Mouse (Mus musculus): ENCODE results near the gene Herpud2. TPM values are rescaled to one million over a fixed set of nuclear protein-coding genes. Genes with fewer than 3 reads are reported as not detected.
"Not testable (repeated sequence)": the region's sequence is repeated elsewhere in the genome, so short reads cannot be mapped to it uniquely, and the experiment has no call there.

Gene Herpud2
- total and polyA plus RNA-seq, 3 experiments = 24.9 to 38.9 (median 34.6) TPM

- Histone ChIP-seq H3K4me3 (no peak overlapping the region), H3K9ac (ENCODE audit: low read depth, low read length) (no peak overlapping the region), H3K4me1 (ENCODE audit: control insufficient read depth, insufficient read depth, low read length) (peaks cover 2% of the 10 kb centered on the region; the same call in 1 of the 2 replicates), H3K27me3 (ENCODE audit: control insufficient read depth, insufficient read depth, low read length) (no peaks in the 10 kb centered on the region), H3K79me2 (replicated peaks; ENCODE audit: control insufficient read depth, insufficient read depth, low read length) (no peaks in the 10 kb centered on the region), H3K27ac (no peak overlapping the region), H3K36me3 (ENCODE audit: control insufficient read depth, insufficient read depth, low read length) (peaks cover 10% of the 10 kb centered on the region)
- TF ChIP-seq CTCF (IDR thresholded peaks at IDR 0.05) (no peak), EP300 (IDR thresholded peaks at IDR 0.05; ENCODE audit: insufficient read depth, low read depth, low read length) (no peak), POLR2A (IDR thresholded peaks at IDR 0.05; ENCODE audit: insufficient read depth, low read depth, low read length) (no peak)
- no peak for DNase-seq
- intact Hi-C loops (cut with DNase I) = no loop called here
Observed at GRCm38 (mm10) chr9:25132253-25132652, 19.4 kb downstream of the Herpud2 start.

- 77% methylated on average over 2 of the region's 2 CpGs for WGBS
- TF ChIP-seq EP300 (IDR thresholded peaks at IDR 0.05; ENCODE audit: insufficient read depth, low read depth, low read length) (no peak), POLR2A (IDR thresholded peaks at IDR 0.05; ENCODE audit: insufficient read depth, low read depth, low read length) (no peak), CTCF (IDR thresholded peaks at IDR 0.05) (no peak)
Observed at GRCm38 (mm10) chr9:25124048-25124447, 27.6 kb downstream of the Herpud2 start.

GRCm38 (mm10) chr9:25123590-25123989, 28.0 kb downstream of the Herpud2 start:
- H3K9ac ChIP-seq (ENCODE audit: low read depth, low read length); H3K27ac ChIP-seq; intact Hi-C loops (cut with DNase I); H3K27me3 ChIP-seq (ENCODE audit: control insufficient read depth, insufficient read depth, low read length); DNase-seq; H3K4me1 ChIP-seq (ENCODE audit: control insufficient read depth, insufficient read depth, low read length); H3K4me3 ChIP-seq; H3K79me2 ChIP-seq (replicated peaks; ENCODE audit: control insufficient read depth, insufficient read depth, low read length): not testable (repeated sequence)
- 96% methylated on average over 1 of the region's 1 CpGs for WGBS
- peaks cover 12% of the 10 kb centered on the region for H3K36me3 ChIP-seq (ENCODE audit: control insufficient read depth, insufficient read depth, low read length)

More at GRCm38 (mm10) chr9:25124048-25124447, 27.6 kb downstream of the Herpud2 start:
- Histone ChIP-seq H3K4me3 (no peak overlapping the region), H3K79me2 (replicated peaks; ENCODE audit: control insufficient read depth, insufficient read depth, low read length) (0 out of 2 replicates have a peak, but pooled peaks cover 2% of the 10 kb centered on the region), H3K27ac (no peak overlapping the region), H3K36me3 (ENCODE audit: control insufficient read depth, insufficient read depth, low read length) (peaks cover 10% of the 10 kb centered on the region), H3K4me1 (ENCODE audit: control insufficient read depth, insufficient read depth, low read length) (no peaks in the 10 kb centered on the region; the same call in 1 of the 2 replicates), H3K27me3 (ENCODE audit: control insufficient read depth, insufficient read depth, low read length) (no peaks in the 10 kb centered on the region), H3K9ac (ENCODE audit: low read depth, low read length) (no peak overlapping the region)
- intact Hi-C loops (cut with DNase I) = no loop called here
- DNase-seq = no peak

- no peak overlapping the region for H3K27ac ChIP-seq
- intact Hi-C loops (cut with DNase I) = loop anchor here (1.0 to 5.0 kb wide), 3 partner anchors 64 to 403 kb away; no protein-coding TSS in a partner anchor
- peaks cover 2% of the 10 kb centered on the region; the same call in 1 of the 2 replicates for H3K36me3 ChIP-seq (ENCODE audit: control insufficient read depth, insufficient read depth, low read length)
- no peaks in the 10 kb centered on the region for H3K27me3 ChIP-seq (ENCODE audit: control insufficient read depth, insufficient read depth, low read length)
- peak in 1 of 2 experiments; percentile 18 for DNase-seq
- H3K4me1 ChIP-seq (ENCODE audit: control insufficient read depth, insufficient read depth, low read length) = no peaks in the 10 kb centered on the region
- TF ChIP-seq EP300 (IDR thresholded peaks at IDR 0.05; ENCODE audit: insufficient read depth, low read depth, low read length) = no peak
- TF ChIP-seq CTCF (IDR thresholded peaks at IDR 0.05) = peak; percentile 96; the same call in 1 of the 2 replicates
- no peaks in the 10 kb centered on the region for H3K79me2 ChIP-seq (replicated peaks; ENCODE audit: control insufficient read depth, insufficient read depth, low read length)
- no peak overlapping the region for H3K4me3 ChIP-seq
- no peak overlapping the region for H3K9ac ChIP-seq (ENCODE audit: low read depth, low read length)
Observed at GRCm38 (mm10) chr9:25104638-25105037, 47.0 kb downstream of the Herpud2 start.

- DNase-seq = no peak
- Histone ChIP-seq H3K36me3 (ENCODE audit: control insufficient read depth, insufficient read depth, low read length) (peaks cover 2% of the 10 kb centered on the region; the same call in 1 of the 2 replicates), H3K27me3 (ENCODE audit: control insufficient read depth, insufficient read depth, low read length) (no peaks in the 10 kb centered on the region), H3K27ac (no peak overlapping the region), H3K4me1 (ENCODE audit: control insufficient read depth, insufficient read depth, low read length) (no peaks in the 10 kb centered on the region), H3K9ac (ENCODE audit: low read depth, low read length) (no peak overlapping the region), H3K4me3 (no peak overlapping the region), H3K79me2 (replicated peaks; ENCODE audit: control insufficient read depth, insufficient read depth, low read length) (no peaks in the 10 kb centered on the region)
- intact Hi-C loops (cut with DNase I) = loop anchor here (5.0 kb wide), 1 partner anchor 166 kb away; no protein-coding TSS in a partner anchor
- 82% methylated on average over 1 of the region's 1 CpGs for WGBS
- TF ChIP-seq CTCF (IDR thresholded peaks at IDR 0.05) (no peak), EP300 (IDR thresholded peaks at IDR 0.05; ENCODE audit: insufficient read depth, low read depth, low read length) (no peak), POLR2A (IDR thresholded peaks at IDR 0.05; ENCODE audit: insufficient read depth, low read depth, low read length) (no peak)
Observed at GRCm38 (mm10) chr9:25102881-25103280, 48.7 kb downstream of the Herpud2 start.

GRCm38 (mm10) chr9:25090853-25091252, 60.8 kb downstream of the Herpud2 start:
- no peak overlapping the region for H3K9ac ChIP-seq (ENCODE audit: low read depth, low read length)
- intact Hi-C loops (cut with DNase I) = no loop called here

More at GRCm38 (mm10) chr9:25090853-25091252, 60.8 kb downstream of the Herpud2 start:
- WGBS = 56% methylated on average over 1 of the region's 1 CpGs
- no peaks in the 10 kb centered on the region for H3K4me1 ChIP-seq (ENCODE audit: control insufficient read depth, insufficient read depth, low read length)
- no peaks in the 10 kb centered on the region for H3K79me2 ChIP-seq (replicated peaks; ENCODE audit: control insufficient read depth, insufficient read depth, low read length)
- TF ChIP-seq CTCF (IDR thresholded peaks at IDR 0.05) = no peak
- TF ChIP-seq POLR2A (IDR thresholded peaks at IDR 0.05; ENCODE audit: insufficient read depth, low read depth, low read length) = no peak
- no peak for TF ChIP-seq EP300 (IDR thresholded peaks at IDR 0.05; ENCODE audit: insufficient read depth, low read depth, low read length)
- H3K27ac ChIP-seq = no peak overlapping the region
- no peaks in the 10 kb centered on the region for H3K36me3 ChIP-seq (ENCODE audit: control insufficient read depth, insufficient read depth, low read length)
- H3K27me3 ChIP-seq (ENCODE audit: control insufficient read depth, insufficient read depth, low read length) = no peaks in the 10 kb centered on the region
- DNase-seq = no peak
- no peak overlapping the region for H3K4me3 ChIP-seq
